Mouse (Mus musculus) testis, adult 2 months (tissue): Measurements from ENCODE around the gene Spag6l. TPM values are rescaled to one million over a fixed set of nuclear protein-coding genes. Genes with fewer than 3 reads are reported as not detected.
"Not testable (repeated sequence)": the region's sequence is repeated elsewhere in the genome, so short reads cannot be mapped to it uniquely, and the experiment has no call there.

Experiments used
- H3K27ac ChIP-seq: fragments of 200-500 bp; 2 replicates; pipeline ENCODE4 v1.5.1; 2012; ENCODE audit warnings: low read depth, low read length; ENCODE audit not compliant: control insufficient read depth, insufficient read depth
- H3K27me3 ChIP-seq: fragments of 200-500 bp; 2 replicates; pipeline ENCODE4 v1.6.1; 2012; ENCODE audit warnings: mild to moderate bottlenecking, low read length, moderate library complexity; ENCODE audit not compliant: control insufficient read depth, insufficient read depth
- H3K36me3 ChIP-seq: fragments of 200-500 bp; 2 replicates; pipeline ENCODE4 v1.6.1; 2012; ENCODE audit warnings: mild to moderate bottlenecking, low read length; ENCODE audit not compliant: control insufficient read depth, insufficient read depth
- H3K4me1 ChIP-seq: fragments of 200-500 bp; 2 replicates; pipeline ENCODE4 v1.6.1; 2012; ENCODE audit warnings: low read length; ENCODE audit not compliant: control insufficient read depth, insufficient read depth
- H3K4me3 ChIP-seq: fragments of 200-500 bp; 2 replicates; pipeline ENCODE4 v1.5.1; 2012; ENCODE audit warnings: low read depth, mild to moderate bottlenecking, low read length, moderate library complexity, mixed read lengths; ENCODE audit not compliant: control insufficient read depth
- CTCF ChIP-seq: fragments of 200-500 bp; IDR thresholded peaks from 2 replicates; pipeline ENCODE4 v1.5.1; 2012; ENCODE audit warnings: low read depth, mild to moderate bottlenecking, inconsistent platforms, low read length, moderate library complexity; ENCODE audit not compliant: control insufficient read depth, insufficient read depth, insufficient replicate concordance
- POLR2A ChIP-seq: fragments of 200-500 bp; IDR thresholded peaks from 2 replicates; pipeline ENCODE4 v1.6.1; 2012; ENCODE audit warnings: low read depth, mild to moderate bottlenecking, inconsistent platforms, low read length, moderate library complexity; ENCODE audit not compliant: control insufficient read depth
- polyA plus RNA-seq: library from polyadenylated mRNA; depleted of rRNA; stranded (reverse); fragments of >200 nt; gene quantifications from 2 replicates; pipeline ENCODE4 v1.2.3, GENCODE M21; 2012

The Spag6l gene
- polyA plus RNA-seq, 1 experiment = 150 TPM

GRCm38 (mm10) chr16:16863978-16864377 is 34.7 kb upstream of the Spag6l start, which contains the start of gene Igll1:
Igll1 (minus strand) TSS chr16:16863985.
- Histone ChIP-seq H3K4me1 (no peaks in the 10 kb centered on the region; the same call in 1 of the 2 replicates), H3K36me3 (no peaks in the 10 kb centered on the region), H3K27ac (no peak within 1 kb of the TSS), H3K27me3 (no peaks in the 10 kb centered on the region), H3K4me3 (no peak within 1 kb of the TSS)
- no peak for TF ChIP-seq POLR2A
- no peak for TF ChIP-seq CTCF

GRCm38 (mm10) chr16:16862288-16862687 is 33.0 kb upstream of the Spag6l start:
- Histone ChIP-seq H3K36me3 (no peaks in the 10 kb centered on the region), H3K4me1 (no peaks in the 10 kb centered on the region; the same call in 1 of the 2 replicates), H3K27ac (no peak overlapping the region), H3K4me3 (no peak overlapping the region), H3K27me3 (no peaks in the 10 kb centered on the region)
- TF ChIP-seq CTCF (no peak), POLR2A (no peak)

- TF ChIP-seq POLR2A (no peak), CTCF (no peak)
- no peaks in the 10 kb centered on the region for H3K4me1 ChIP-seq
- H3K4me3 ChIP-seq = no peak overlapping the region
- no peak overlapping the region for H3K27ac ChIP-seq
- H3K27me3 ChIP-seq = no peaks in the 10 kb centered on the region
- no peaks in the 10 kb centered on the region for H3K36me3 ChIP-seq
These were observed 27.6 kb upstream of the Spag6l start for GRCm38 (mm10) chr16:16856731-16857476.

GRCm38 (mm10) chr16:16856054-16856453 is 26.8 kb upstream of the Spag6l start:
- not testable (repeated sequence) for H3K27ac ChIP-seq, H3K36me3 ChIP-seq, H3K4me3 ChIP-seq, H3K4me1 ChIP-seq, H3K27me3 ChIP-seq

- H3K36me3 ChIP-seq = no peaks in the 10 kb centered on the region
- H3K27me3 ChIP-seq = no peaks in the 10 kb centered on the region
- TF ChIP-seq POLR2A (no peak), CTCF (no peak)
- no peaks in the 10 kb centered on the region for H3K4me1 ChIP-seq
- no peak overlapping the region for H3K4me3 ChIP-seq
- no peak overlapping the region for H3K27ac ChIP-seq
These were observed 26.3 kb upstream of the Spag6l start for GRCm38 (mm10) chr16:16855541-16855940.

GRCm38 (mm10) chr16:16854836-16855235 is 25.6 kb upstream of the Spag6l start:
- TF ChIP-seq CTCF (no peak), POLR2A (no peak)
- no peak overlapping the region for H3K4me3 ChIP-seq
- H3K27ac ChIP-seq = no peak overlapping the region
- no peaks in the 10 kb centered on the region for H3K4me1 ChIP-seq
- H3K27me3 ChIP-seq = no peaks in the 10 kb centered on the region
- H3K36me3 ChIP-seq = no peaks in the 10 kb centered on the region

- H3K27me3 ChIP-seq = no peaks in the 10 kb centered on the region
- TF ChIP-seq CTCF (no peak), POLR2A (no peak)
These were observed 23.2 kb upstream of the Spag6l start for GRCm38 (mm10) chr16:16852411-16852810.

More at GRCm38 (mm10) chr16:16852411-16852810, 23.2 kb upstream of the Spag6l start:
- no peaks in the 10 kb centered on the region for H3K36me3 ChIP-seq
- H3K4me1 ChIP-seq = no peaks in the 10 kb centered on the region
- H3K4me3 ChIP-seq = no peak overlapping the region
- no peak overlapping the region for H3K27ac ChIP-seq
